Mouse (Mus musculus): Measurements from ENCODE around the gene Golga3. TPM values are rescaled to one million over a fixed set of nuclear protein-coding genes. Genes with fewer than 3 reads are reported as not detected.

Golga3 gene
- total RNA-seq (2022): 10 to 100 TPM; 41.4 to 51.2 (median 47.0) TPM

- DNase-seq: peak; percentile 92
Measured at GRCm38 (mm10) chr5:110176362-110177020, at the start of gene Golga3. TSS of gene Golga3 (plus strand) at chr5:110176701.

DNA sequence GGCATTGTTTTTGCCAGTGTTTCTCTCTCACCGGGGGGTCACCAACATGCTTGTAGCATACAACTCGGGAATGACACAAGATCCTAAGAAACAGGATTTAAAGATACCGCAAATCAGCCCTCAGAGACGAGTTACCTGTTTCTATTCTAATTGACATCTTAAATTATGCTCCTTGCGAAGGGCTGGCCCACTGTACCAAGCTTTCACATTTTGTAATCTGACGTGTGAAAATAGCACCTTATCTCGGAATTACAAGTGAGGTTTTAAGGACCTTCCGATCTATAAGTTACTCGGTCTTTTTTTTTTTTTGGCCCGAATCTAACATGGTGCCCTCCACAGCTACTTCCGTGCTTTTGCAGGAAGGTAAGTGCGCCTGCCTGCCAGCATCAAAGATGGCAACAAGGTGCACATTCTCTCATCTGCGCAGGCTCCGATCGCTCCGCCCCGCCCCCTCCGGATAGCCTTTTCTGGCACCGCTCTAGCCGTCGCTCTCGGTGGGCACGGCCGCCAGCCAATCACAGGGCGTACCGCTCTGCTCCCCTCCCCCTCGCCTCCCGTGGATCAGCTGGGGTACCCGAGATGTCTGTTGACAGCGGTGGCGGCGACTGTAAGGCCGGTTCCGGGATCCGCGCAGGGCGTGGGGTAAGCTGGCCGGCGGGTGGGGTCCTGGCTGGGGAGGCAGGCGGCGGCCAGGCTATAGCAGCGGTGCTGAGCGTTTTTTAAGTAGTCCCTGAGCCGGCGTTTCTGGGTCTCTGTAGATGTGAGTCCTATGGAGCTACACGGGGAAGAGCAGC lies 41.0 kb upstream of the Golga3 start, which contains the start of gene Chfr:
Chfr (plus strand) TSS at position 550 of the 794 bp plus-strand sequence.
- peak; percentile 99 for DNase-seq

DNA sequence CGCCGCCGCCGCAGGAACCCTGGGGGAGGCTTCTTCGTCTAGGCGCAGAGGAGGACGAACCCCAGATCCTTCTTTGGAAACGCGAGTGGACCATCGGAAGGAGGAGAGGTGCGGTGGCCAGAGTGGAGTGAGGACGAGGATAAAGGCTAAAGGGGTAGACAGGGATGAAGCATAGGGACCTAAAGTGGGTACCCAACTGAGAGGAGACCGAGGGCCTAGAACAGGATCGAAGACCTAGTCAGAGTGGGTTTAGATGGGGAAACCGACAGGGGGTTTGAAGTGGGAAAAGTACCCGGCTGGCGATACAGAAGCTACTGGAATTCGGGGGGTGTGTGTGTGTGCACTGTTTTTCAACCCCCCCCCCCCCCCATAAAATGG lies 40.4 kb upstream of the Golga3 start:
- no peak for DNase-seq

DNA sequence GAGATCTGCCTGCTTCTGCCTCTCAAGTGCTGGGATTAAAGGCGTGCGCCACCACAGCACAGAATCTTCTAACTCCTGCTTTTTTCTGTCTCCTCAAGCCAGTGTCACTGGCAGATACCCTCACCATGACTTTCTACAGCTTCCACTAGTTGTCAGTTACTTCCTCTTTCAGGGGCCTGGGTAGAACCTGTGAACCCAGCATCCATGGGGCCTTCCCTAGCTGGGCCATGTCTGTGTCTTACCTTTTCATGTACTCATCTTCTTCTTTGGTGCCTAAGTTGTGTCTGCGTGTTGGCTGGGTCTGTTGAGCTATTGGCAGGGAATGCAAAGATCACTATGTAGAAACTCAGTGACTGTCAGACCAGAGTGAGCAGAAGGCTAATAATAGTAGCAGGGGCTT lies 38.7 kb upstream of the Golga3 start:
- no peak for DNase-seq

- DNase-seq: no peak
Measured at GRCm38 (mm10) chr5:110139325-110139724, 37.2 kb upstream of the Golga3 start.

DNA sequence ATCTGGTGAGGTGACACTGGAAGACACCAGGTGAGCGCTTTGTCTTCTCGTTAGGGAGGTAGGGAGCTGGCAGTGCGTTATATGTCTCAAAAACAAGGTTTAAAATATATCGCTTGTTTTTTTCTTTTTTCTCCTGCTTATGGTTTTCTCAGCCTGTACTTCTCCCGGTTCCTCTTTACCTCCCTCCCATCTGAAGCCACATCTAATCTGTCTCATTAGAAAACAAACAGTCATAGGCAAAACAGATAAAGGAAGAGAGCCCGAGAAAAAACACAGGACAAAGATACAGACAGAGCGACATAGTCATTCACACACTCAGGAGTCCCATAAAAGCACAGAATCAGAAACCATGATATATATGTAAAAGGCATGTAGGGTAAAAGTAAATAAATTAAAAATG lies 36.1 kb upstream of the Golga3 start:
- DNase-seq: no peak

GRCm38 (mm10) chr5:110142309-110142708 lies 34.2 kb upstream of the Golga3 start:
- DNase-seq: peak; percentile 46

DNA sequence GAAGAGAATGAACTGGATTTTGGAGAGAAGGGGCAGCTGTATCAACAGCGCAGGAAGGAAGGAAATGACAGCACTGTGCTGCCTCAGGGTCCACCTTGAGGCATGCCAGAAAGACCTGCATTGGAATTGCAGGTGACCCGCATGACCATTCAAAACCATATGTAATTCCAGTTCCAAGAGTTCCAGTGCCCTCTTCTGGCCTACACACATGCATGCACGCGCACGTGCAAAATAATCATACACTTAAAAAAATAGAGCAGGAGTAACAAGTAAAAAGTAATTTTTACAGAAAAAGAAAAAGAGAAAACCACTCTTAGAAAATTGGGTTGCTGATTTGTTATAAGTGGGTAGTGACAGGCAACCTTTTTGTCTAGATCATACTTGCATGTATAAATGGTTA lies 33.5 kb upstream of the Golga3 start:
- no peak for DNase-seq

DNA sequence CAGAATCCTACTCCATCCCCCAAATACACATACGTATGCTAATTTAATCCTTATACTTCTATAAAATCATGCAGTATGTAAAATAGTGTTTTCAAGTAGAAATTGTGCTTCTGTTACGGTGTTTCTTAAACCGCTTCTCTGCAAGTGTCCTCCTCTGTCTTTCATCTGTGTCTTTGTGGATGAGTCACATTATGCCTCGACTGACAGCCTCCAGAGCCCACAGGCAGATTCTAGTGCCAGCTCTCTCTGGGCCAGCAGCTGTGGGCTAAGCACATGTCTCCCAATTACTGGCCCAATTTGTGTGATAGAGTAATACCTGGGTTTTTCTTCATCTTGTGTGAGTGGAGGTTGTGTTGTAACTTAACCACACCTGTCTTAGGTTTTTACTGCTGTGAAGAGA lies 7.1 kb upstream of the Golga3 start:
- no peak for DNase-seq

DNA sequence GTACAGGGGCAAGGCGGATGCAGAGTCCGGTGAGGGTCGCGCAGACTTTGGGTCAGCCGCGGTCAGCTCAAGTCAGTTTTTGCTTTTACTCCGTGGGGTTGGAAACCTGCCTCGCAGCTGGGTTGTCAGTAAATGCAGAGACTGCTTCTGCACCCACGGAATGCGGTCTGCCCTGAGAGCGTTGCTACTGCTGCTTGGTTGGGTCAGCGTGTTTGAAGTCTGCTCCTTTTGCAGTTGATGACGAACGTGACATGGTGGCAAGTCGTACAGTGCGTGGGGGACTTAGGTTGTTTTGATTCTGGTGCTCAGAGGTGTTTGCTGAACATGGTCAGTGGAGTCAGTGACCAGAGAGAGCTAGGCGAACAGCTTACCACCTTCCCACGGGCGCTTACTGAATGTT lies 520 bp downstream of the Golga3 start:
- DNase-seq: no peak

GRCm38 (mm10) chr5:110178628-110179027 lies 2.1 kb downstream of the Golga3 start:
- no peak for DNase-seq

DNA sequence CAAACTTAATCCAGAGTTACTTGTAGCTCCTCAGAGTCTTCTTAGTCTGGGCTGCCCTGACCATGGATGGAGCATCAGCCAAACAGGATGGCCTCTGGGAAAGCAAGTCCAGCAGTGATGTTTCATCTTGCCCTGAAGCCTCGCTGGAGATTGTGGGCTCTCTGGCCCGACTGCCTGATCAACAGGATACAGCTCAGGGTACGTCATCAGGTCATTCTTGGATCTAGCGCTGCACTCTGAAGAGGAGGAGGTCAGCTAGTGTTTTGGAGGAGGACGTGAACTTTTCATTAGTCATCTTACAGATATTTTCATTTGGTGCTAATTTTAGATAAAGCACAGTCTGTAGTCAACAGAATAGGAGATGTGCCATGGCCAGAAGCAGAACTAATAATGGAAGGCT lies 5.2 kb downstream of the Golga3 start:
- DNase-seq: peak; percentile 41

DNA sequence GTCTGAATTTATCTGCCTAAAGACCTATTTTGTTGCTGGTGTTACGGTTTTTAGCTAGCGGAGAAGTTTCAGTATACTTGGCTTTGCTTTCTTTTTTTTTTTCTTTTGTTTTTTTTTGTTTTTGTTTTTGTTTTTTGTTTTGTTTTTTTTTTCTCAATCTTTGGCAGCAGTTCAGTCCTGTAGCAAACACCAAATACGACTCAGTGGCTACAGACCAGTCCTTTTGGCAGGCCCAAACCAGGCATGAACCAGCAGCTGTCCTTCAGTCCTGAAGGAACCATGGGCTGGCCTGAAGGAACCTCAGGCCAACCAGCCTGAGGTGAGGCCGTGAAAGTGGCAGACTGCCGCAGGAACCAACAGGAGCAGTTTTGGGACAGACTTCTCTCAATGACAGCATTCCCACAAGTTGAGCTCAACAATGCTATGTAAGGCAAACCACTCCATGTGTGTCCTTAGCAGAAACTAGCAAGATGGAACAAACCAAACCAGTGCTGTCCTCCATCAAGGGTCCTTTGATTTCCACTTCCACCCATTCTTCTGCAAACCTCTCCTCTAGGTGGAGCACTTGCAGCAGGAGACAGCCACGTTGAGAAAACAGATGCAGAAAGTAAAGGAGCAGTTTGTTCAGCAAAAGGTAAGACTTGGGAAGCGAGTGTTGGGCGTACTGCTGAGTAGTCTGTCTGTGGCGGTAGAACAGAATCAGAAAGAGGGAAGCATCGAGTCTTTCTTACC lies 26.8 kb downstream of the Golga3 start:
- DNase-seq: no peak

GRCm38 (mm10) chr5:110204777-110205176 lies 28.3 kb downstream of the Golga3 start:
- DNase-seq: no peak

GRCm38 (mm10) chr5:110211312-110211711 lies 34.8 kb downstream of the Golga3 start:
- no peak for DNase-seq

DNA sequence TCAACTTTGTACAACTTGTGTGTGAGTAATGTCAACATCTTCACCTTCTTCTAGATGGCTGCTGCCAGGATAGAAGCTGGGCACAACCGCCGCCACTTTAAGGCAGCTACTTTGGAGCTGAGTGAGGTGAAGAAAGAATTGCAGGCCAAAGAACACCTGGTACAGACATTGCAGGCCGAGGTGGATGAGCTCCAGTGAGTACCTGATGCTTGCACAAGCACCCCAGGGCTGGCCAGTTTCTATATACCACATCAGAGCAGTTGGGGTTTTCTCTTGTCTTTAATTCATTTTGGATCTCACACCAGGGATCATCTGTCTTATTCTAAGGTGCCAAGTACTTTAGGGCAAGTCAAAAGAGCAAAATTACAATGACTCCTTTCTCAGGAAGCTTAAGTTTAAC lies 40.3 kb downstream of the Golga3 start:
- no peak for DNase-seq

- no peak for DNase-seq
Measured at GRCm38 (mm10) chr5:110220331-110220730, 43.8 kb downstream of the Golga3 start.

DNA sequence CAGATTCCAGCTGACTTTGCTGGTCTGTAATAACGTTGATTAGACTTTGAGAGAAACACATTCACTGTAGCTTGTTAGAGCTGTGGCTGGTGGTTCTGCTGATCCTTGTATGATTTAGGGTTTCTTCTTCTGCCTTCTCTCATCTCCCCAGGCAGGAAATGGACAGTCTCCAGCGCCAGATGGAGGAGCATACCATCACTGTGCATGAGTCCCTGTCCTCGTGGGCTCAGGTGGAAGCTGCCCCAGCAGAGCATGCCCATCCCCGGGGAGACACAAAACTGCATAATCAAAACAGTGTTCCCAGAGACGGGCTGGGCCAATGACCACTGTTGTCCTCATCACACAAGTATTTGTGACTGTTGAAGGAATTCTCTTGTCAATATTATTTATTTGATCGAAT lies 46.3 kb downstream of the Golga3 start:
- no peak for DNase-seq

DNA sequence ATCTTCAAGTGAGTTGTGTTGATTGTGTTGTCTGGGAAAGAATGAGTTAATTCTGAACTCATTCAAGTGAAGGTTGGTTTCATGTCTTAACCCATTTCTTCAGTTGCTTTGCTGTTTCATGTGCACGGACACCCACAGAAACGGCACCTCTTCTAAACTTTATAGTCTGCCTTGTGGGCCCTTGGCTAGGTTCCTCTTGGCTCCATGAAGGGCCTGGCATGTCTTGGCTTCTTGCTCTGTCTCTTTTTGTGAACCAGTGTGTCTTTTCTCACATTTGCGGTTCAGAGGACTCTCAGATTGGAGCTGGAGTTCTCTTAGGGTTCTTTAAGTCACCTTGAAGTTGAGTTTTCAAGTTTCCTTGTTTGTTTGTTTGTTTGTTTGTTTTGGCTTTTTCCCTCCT lies 48.6 kb downstream of the Golga3 start:
- DNase-seq: no peak

GRCm38 (mm10) chr5:110227336-110227883 lies 50.9 kb downstream of the Golga3 start:
- no peak for DNase-seq

GRCm38 (mm10) chr5:110230401-110230779 lies 53.9 kb downstream of the Golga3 start:
- DNase-seq: no peak

DNA sequence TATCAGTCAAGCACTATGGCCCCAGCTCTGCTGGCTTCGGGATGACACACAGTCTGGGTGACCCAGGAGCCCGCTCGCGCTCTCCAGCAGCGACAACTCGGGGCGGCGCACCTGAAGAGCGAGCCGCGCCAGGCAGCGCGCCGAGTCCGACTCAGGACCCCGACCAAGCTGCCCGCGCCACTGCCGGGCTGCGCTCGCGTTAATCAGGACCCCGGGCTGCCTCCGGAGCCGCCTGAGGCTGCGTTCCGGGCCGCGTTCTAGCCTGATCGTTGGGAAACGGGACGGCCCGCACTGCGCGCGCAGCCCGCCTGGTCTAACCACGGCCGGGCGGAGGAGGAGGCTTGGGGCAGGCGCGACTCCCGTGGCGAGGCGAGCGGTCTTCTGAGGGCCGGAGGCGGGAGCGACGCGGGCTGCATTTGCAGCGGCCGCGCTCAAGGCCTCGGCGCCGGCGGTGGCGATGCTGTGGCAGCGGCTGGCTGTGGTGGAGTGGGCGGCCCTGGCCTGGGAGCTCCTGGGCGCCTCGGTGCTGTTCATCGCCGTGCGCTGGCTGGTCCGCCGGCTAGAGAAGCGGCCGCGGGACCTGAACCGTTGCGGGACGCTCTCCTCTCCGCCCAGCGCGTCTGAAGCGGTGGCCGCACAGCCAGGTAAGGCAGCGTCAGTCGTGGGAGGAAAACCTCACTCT lies 54.4 kb downstream of the Golga3 start, which contains the start of gene Ankle2:
Ankle2 (plus strand) TSS at position 225 of the 682 bp plus-strand sequence.
- peak; percentile 86 for DNase-seq

All from adrenal gland, adult 8-10 months (tissue).